Mouse (Mus musculus) ZHBTc4 (cell line): ENCODE measurements around the gene Spag4.
"Not testable (repeated sequence)": the region's sequence is repeated elsewhere in the genome, so short reads cannot be mapped to it uniquely, and the experiment has no call there.

Experiments
- DNase-seq: peaks from one replicate; pipeline ENCODE4 v3.0.0-alpha.2; 2011; ENCODE audit warnings: low read depth, low spot score

Gene Spag4

DNA sequence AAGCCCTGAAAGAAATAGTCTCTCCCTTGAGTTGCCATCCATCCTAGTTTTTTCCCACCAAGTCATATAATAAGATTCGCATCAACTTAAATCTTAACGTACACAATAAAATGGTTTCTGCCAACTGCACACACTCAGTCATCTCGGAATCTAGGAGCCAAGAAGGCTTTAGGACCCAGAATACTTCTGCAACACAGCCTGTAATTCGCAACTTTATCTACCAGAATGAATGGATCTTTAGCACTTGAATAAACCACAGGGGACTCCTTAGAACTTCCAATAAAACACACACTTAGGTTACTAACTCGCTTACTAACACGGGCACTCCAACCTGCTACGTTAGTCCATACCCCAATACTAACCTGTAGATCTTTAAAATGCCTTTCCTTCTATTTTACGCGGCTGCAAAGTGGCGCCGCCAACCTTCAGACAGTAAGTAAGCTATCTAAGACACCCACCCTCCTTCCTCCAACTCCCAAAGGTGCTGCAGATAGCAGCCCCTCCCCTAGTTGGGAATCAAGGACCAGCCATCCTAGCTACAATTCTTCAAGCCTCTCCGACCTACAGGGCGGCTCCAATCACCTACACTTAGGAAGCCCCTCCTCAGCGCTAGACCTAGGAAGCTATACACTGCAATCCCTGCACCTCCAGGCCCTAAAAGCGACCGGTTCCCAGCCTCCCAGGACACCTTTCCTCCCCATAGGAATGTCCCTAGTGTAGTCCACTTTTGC is 45.8 kb downstream of the Spag4 start:
- DNase-seq, result peak; percentile 80

DNA sequence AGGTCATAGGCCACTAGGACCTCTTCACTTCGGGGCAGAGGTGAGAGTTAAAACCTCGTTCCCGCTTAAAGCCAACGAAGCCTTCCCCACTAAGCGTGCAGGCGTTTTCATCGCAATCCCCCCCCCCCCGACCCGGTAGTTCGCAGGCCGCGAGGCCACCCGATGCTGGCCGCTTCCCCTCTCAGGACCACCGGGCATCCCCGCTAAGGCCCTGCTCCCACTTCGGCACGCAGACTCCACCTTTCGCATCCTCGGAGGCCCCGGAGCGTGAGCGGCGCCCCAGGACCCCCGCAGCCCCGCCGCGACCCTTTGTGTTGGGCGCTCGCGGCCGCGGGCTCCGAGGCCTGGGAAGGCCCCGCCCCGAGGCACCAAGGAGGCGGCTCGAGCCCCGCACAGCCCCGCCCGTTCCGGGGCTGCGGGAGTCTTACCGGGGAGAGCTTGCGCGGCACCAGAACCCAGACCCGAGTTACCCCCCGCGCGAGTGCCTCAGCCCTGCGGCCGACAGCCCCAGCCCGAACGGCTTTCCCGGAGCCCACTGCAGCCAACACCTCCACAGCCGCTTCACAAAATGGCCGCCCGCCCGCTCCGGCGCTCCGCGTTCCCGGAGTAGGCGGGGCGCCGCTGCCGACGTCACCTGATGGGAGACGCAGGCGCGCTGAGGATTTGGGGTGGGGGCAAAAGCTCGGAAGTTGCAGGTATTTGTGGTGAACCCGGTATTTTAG is 46.5 kb downstream of the Spag4 start, which contains the start of the genes Cpne1 and Rbm12:
Cpne1 (minus strand) TSS at position 608 of the 722 bp plus-strand sequence.
Rbm12 (minus strand) TSS at position 621 of the 722 bp plus-strand sequence.
- DNase-seq, result peak; percentile 97

DNA sequence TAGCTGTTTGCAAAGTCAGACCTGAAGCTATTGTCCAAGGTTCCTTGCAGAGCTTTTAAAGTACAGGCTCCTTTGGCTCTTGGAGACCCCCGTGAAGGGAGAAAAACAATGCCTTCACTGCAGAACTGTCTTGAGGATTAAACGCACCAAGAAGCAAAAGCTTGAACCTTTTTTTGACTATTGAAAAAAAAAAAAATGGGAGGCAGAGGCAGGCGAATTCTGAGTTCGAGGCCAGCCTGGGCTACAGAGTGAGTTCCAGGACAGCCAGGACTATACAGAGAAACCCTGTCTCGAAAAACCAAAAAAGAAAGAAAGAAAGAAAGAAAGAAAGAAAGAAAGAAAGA is 47.1 kb downstream of the Spag4 start:
- DNase-seq, result not testable (repeated sequence)

DNA sequence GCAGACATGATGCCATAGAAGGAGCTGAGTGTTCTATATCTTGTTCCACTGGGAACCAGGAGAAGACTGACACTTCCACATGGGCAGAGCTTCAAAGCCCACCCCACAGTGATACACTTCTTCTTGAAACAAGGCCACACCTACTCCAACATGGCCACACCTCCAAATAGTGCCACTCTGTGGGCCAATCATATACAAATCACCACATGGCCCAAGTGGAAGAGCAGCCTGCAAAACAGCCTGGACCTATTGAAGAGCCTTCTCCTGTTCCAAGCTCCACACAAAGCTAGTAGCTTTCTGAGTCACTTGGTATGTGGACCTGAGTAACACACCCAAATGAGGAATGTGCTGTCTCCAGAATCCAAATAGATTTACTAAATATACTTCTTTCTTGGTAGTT is 54.6 kb downstream of the Spag4 start:
- DNase-seq, result no peak
